Mouse (Mus musculus) hindlimb bud, embryonic 11.5 days (tissue): ENCODE data around the gene Pfkp.

Experiments used
- DNase-seq: peaks from one replicate; pipeline ENCODE4 v3.0.0-alpha.2; 2012; ENCODE audit warnings: low read depth, low spot score; ENCODE audit errors: extremely low spot score

The Pfkp gene

DNA sequence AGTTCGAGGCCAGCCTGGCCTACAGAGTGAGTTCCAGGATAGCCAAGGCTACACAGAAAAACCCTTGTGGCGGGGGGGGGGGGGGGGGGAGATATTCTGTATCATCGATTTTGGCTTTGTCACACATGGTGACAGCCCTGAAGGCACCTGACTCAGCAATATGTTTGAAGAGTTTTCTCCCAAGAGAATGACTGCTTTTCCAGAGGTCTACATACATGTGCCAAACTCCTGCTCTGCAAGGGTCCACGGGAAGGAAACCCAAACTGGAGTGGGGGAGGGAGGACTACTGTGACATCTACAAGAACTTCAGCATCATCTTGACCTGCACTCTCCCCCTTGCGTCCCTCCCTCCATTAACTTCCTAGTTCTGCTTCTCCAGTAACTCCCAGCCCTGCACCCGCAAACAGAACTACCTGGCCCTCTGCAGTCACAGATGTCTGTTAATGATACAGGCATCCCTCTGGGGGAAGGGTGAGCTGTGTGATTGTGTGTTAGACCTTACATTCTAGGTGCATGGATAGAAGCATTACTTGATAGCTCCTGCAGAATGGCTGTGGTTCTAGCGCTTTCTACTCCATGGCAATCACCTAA lies 10.9 kb downstream of the Pfkp start:
- no peak for DNase-seq

GRCm38 (mm10) chr13:6636976-6637375 lies 11.6 kb downstream of the Pfkp start:
- DNase-seq, result no peak

- DNase-seq, result no peak
Observed at GRCm38 (mm10) chr13:6636520-6636919, 12.1 kb downstream of the Pfkp start.

DNA sequence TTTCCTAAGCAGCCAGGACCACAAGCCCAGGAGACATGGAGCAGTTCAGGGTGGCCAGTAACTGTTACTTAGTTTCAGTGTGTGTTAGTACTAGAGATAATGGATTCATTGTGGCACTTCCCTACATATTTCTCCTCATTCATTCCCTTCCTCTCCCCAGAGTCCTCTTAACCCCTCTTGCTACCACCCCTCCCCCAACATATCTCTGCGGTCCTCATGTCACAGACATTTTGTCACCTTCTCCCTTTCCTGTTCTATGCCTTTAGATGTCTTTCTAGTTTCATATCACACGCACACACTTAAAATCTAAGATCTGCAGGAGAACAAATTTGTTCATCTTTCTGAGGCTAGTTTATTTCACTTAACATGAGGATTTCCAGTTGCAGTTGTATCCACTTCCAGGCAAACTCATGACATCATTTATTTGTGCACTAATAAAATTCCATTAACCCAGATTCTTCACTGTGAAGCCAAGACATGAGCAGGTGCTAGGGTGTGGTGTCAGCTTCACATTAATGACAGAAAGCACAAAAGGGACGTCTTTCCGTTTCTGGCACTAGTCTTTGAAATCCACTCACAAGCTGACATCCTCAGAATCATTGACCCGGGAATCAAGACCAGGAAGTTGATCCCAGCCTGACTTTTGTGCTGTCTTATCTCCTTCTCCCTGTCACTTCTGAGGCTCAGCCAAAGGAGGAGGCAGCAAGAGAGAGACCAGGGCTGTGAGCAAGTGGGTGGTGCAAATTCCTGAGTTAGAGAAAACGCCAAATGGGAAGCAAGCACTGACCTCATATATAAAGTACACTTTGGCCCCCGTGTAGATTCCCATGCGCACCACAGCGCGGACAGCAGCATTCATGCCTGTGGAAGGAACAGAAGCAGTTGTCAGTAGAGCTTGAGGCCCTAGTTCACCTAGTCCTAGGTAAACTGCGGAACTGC lies 13.2 kb downstream of the Pfkp start:
- no peak for DNase-seq

DNA sequence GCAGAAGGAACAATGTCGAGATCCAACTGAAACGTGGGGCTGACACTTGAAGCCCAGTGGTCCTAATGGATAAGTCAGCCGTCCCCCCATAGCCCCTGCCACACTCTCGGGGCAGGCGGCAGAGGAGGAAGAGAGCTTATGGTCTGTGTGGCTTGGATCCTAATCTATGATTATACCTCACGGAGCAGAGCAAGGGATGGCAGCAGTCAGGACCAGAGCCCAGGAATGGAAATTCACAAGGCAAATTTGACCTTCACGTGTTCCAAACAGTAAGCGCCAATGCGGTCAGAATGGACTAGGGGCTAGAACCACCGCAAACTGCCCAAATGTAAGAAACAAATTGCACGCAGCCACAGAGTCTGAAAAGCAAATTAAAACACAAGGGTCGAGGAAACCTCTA lies 14.5 kb downstream of the Pfkp start:
- DNase-seq, result no peak

DNA sequence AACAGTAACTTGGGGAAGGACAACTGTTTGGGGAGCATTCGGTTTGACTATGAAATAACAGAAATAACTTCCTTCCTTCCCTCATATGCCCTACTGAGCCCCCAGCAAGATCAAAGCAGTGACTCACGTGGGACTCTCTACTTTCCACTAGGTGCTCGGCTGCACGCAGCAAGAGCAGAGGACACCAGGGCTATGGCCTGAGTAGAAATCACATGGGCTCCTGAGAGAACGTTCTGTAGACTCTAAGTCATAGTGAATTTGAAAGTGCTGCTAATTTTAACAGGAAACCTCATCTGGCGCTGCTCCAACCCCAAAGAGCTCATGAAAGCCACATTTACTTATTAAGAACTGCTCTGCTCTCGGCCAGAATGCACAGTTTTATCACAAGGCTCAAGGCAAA lies 15.1 kb downstream of the Pfkp start:
- DNase-seq, result no peak

DNA sequence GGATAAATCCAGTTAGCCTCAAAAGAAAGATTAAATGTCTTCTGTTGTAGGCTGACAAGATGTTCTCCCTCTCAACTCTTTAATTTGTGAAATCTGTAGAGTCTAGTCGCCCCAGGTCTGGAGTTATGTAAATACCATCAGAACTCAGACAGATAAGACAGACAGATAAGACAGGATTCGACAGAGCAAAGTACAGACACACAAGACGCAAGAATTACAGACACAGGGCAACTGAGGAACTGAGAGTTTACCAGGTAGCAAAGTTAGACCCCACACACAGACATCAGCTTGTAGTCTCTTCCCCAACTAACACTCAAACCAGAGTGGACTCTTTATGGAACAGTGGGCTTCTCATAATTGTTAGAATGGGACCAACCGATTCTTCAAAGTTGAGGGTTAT lies 15.6 kb downstream of the Pfkp start:
- DNase-seq, result no peak

DNA sequence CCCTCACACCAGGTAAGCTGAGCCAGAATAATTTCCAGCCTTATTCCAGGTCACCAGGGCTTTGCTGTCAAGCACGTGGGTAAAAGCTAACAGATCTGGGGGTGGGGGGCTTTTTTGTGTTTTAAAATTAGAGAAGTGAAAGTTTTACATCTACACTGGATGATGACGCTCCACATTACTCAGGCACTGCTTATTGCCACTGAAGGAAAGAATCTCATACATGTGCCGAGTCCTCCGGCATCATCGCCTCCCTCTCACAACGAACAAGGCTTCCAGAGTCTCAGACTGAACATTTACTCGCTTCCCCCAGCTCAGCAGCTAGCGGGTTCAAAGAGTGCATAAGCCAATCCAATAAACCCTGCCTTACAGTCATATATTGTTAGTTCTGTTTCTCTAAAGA lies 16.1 kb downstream of the Pfkp start:
- DNase-seq, result no peak

DNA sequence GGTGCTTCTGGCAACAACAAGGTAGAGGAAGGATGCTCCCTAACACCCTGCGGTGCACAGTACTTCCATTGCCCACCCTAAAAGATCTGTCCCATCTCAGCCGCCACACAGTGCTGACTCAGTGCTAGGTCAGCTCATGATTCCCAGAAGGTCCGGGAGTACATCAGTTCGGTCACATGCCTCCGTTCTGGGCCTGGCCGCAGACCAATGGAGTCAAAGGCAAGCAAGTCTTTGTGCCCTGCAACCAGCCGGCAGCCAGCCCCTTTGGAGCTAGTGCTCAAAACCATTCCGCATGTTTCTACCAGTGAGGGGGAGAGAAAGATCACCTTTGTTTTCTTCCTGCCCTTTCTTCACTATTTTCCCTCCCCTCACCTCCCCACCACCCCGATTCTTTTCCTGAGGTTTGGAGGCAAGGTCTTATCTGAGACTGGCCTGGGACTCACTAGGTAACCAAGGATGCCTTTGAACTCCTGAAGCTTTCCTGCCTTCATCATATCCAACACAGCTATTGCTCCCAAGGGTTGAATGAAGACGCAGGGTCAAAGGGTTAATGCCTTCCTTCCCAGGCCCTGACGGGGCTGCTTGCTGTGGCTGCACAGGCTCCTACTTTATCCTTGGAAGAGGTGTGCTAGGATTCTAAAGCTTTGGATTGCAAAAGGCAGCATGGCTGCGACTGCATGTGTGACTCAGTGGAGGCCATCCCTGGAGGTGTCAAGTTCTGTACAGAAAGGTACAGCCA lies 16.6 kb downstream of the Pfkp start:
- no peak for DNase-seq

DNA sequence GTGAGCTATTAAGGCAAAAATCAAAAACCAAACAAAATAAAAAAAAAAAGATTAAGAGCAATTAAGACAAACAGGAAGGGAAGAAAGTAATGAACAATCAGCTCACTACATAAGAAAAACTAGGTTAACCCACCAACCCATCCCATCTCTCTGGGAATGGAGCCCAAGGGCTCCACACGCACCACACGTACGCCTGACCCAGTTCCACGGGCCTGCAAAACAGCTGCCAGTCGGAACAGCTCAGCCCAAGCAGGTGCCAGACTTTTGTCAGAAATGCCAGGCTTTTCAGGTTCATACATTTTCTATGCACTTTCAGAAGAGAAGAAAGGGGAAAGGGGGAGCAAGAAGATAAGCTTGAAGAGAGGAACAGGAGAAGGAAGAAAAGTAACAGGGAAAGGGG lies 17.9 kb downstream of the Pfkp start:
- DNase-seq, result no peak

DNA sequence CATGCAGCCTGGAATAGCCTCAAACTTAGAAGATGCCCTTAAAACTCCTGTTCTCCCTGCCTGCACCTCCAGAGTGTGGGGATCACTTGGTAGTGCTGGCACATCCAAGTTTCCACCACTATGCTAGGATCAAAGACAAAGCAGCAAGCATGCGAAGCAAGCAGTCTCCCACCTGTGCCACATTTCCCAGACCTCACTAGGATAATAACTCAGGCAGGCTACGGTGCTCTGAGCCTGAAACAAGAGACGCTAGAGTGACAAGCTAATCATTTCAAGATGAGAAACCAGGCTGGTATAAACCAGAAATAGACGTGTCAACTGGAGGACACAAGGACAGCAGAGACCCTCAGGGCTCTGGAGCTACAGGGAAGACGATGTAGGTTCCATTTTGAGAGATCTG lies 18.6 kb downstream of the Pfkp start:
- peak; percentile 44 for DNase-seq

- no peak for DNase-seq
Observed at GRCm38 (mm10) chr13:6628998-6629764, 19.4 kb downstream of the Pfkp start.

- DNase-seq, result no peak
Observed at GRCm38 (mm10) chr13:6628261-6628660, 20.3 kb downstream of the Pfkp start.

DNA sequence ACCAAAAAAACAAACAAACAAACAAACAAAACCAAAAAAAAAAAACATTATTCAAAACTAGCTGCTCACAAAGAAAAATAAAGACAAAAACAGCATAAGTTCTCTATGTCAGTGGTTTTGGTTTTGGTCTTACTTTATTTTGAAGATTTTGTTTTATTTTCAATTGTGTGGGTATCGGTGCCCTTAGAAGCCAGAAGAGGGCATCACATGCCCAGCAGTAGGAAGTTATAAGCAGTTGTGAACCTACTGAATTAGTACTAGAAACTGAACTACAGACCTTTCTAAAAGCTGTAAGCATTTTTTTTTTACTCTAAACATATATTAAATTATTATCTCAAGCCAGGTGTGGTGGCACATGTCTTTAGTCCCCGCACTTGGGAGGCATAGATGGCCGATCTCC lies 21.2 kb downstream of the Pfkp start:
- no peak for DNase-seq

GRCm38 (mm10) chr13:6626508-6627114 lies 22.0 kb downstream of the Pfkp start:
- no peak for DNase-seq

- no peak for DNase-seq
Observed at GRCm38 (mm10) chr13:6625942-6626341, 22.6 kb downstream of the Pfkp start.

DNA sequence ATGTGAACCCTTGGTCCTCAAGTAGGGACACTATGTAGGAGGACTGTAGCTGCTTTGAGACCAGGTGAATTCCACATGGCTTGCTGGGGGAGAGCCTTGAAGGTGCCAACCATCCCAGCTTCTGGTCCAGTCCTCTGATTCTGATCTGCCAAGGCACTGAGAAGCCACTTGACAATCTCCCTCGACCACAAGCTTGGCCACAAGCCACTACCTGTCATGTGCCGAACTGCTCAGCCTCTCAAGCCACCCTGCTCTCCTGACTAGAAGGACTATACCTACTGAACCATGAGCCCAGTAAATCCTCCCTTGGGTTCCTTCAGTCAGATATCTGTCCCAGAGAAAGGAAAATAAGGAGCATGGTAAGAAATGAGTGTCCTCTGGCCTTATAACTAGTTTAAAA lies 24.0 kb downstream of the Pfkp start:
- DNase-seq, result no peak

- no peak for DNase-seq
Observed at GRCm38 (mm10) chr13:6624121-6624520, 24.5 kb downstream of the Pfkp start.

GRCm38 (mm10) chr13:6621831-6622230 lies 26.7 kb downstream of the Pfkp start:
- DNase-seq, result no peak

DNA sequence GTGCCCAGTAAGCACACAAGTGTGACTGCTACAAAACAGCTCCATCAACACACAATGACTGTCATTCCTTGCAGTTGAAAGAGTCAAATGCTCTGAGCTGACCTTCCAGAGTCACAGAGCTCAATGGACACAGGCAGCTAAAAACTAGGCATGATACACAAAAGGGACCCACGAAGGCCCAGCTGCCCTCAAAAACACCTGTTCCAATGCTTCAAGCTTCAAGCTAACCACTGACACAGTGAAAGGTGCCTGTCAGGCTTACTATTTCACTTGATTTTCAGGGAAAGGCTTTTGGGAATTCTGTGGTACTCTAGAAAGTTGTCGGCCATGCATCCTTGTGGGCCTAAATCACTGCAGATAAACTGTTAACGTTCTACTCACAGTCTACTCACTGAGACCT lies 28.3 kb downstream of the Pfkp start:
- DNase-seq, result no peak

GRCm38 (mm10) chr13:6618711-6619110 lies 29.9 kb downstream of the Pfkp start:
- DNase-seq, result no peak
